Mouse (Mus musculus) layer of hippocampus, postnatal 25 days (tissue): ENCODE measurements around the gene Inpp5d. TPM values are rescaled to one million over a fixed set of nuclear protein-coding genes. Genes with fewer than 3 reads are reported as not detected.
A peak's percentile ranks its signal among the peaks of the same experiment; 100 is the strongest.

Experiments used
- DNase-seq, 2 experiments: peaks; one replicate each; pipeline ENCODE4 v3.0.0; 2022; ENCODE audit warnings: mixed read lengths in 2 of 2, low spot score in 1 of 2; ENCODE audit errors: extremely low spot score in 1 of 2
- total RNA-seq, 2 experiments: library from RNA; stranded (reverse); gene quantifications; 2 replicates each; pipeline ENCODE4 v1.2.3; 2021

Inpp5d gene
- total RNA-seq, 2 experiments from 2014 or later = 13.4 to 13.8 TPM

GRCm38 (mm10) chr1:87696358-87696757 is 76.2 kb downstream of the Inpp5d start:
- peak in 1 of 2 experiments; percentile 29 for DNase-seq

GRCm38 (mm10) chr1:87698010-87698409 is 77.9 kb downstream of the Inpp5d start:
- no peak for DNase-seq

- DNase-seq = no peak
These were observed 79.9 kb downstream of the Inpp5d start for GRCm38 (mm10) chr1:87699890-87700448.

- DNase-seq = no peak
These were observed 84.1 kb downstream of the Inpp5d start for GRCm38 (mm10) chr1:87704230-87704629.

GRCm38 (mm10) chr1:87706361-87706760 is 86.2 kb downstream of the Inpp5d start:
- DNase-seq = no peak

GRCm38 (mm10) chr1:87709020-87709419 is 88.9 kb downstream of the Inpp5d start:
- DNase-seq = no peak

- DNase-seq = no peak
These were observed 89.7 kb downstream of the Inpp5d start for GRCm38 (mm10) chr1:87709661-87710270.

GRCm38 (mm10) chr1:87711938-87712613 is 92.0 kb downstream of the Inpp5d start:
- DNase-seq = no peak

GRCm38 (mm10) chr1:87712614-87712971 is 92.5 kb downstream of the Inpp5d start:
- DNase-seq = no peak

- DNase-seq = peak; percentile 32 to 55
These were observed 101.3 kb downstream of the Inpp5d start for GRCm38 (mm10) chr1:87721382-87721781.

GRCm38 (mm10) chr1:87722081-87722480 is 102.0 kb downstream of the Inpp5d start:
- DNase-seq = no peak

- DNase-seq = no peak
These were observed 103.2 kb downstream of the Inpp5d start for GRCm38 (mm10) chr1:87723351-87723750.

- DNase-seq = no peak
These were observed 109.0 kb downstream of the Inpp5d start for GRCm38 (mm10) chr1:87729070-87729469.

GRCm38 (mm10) chr1:87729850-87730249 is 109.7 kb downstream of the Inpp5d start:
- no peak for DNase-seq

GRCm38 (mm10) chr1:87730271-87730670 is 110.2 kb downstream of the Inpp5d start:
- DNase-seq = no peak

GRCm38 (mm10) chr1:87733212-87733611 is 113.1 kb downstream of the Inpp5d start:
- DNase-seq = no peak

- DNase-seq = no peak
These were observed 114.0 kb downstream of the Inpp5d start for GRCm38 (mm10) chr1:87734153-87734552.

GRCm38 (mm10) chr1:87740584-87741290 is 120.6 kb downstream of the Inpp5d start:
- no peak for DNase-seq

- DNase-seq = no peak
These were observed 129.4 kb downstream of the Inpp5d start for GRCm38 (mm10) chr1:87749360-87749973.

- DNase-seq = peak; percentile 83 to 87
These were observed 135.7 kb downstream of the Inpp5d start, which contains the start of gene Atg16l1 for GRCm38 (mm10) chr1:87755641-87756470. Gene Atg16l1, plus strand, starts transcription at chr1:87755870.
